Mouse (Mus musculus) liver, embryonic 11.5 days (tissue): ENCODE results near the gene Ech1. TPM values are rescaled to one million over a fixed set of nuclear protein-coding genes. Genes with fewer than 3 reads are reported as not detected.
A peak's percentile ranks its signal among the peaks of the same experiment; 100 is the strongest.

ENCODE experiments used
- ATAC-seq: fragments of 200-750 bp; cut with Nextera tagmentation; replicated peaks from 2 replicates; pipeline ENCODE4 v1.8.0; 2017; ENCODE audit warnings: moderate number of reproducible peaks, mild to moderate bottlenecking, moderate TSS enrichment, moderate library complexity; ENCODE audit not compliant: low FRiP score
- DNase-seq: peaks from one replicate; pipeline ENCODE4 v3.0.0-alpha.2; 2017; ENCODE audit warnings: low spot score
- H3K27ac ChIP-seq: fragments of 300-500 bp; sonication (generic); 2 replicates; pipeline ENCODE4 v1.5.1; 2014; ENCODE audit warnings: mild to moderate bottlenecking, low read depth, low read length, control low read depth
- H3K27me3 ChIP-seq: fragments of 300-500 bp; sonication (generic); replicated peaks from 2 replicates; pipeline ENCODE4 v1.6.1; 2014; ENCODE audit warnings: low read length, mixed read lengths; ENCODE audit not compliant: control insufficient read depth, insufficient read depth
- H3K36me3 ChIP-seq: fragments of 300-500 bp; sonication (generic); 2 replicates; pipeline ENCODE4 v1.6.1; 2014; ENCODE audit warnings: mild to moderate bottlenecking, low read length, moderate library complexity, mixed read lengths; ENCODE audit not compliant: control insufficient read depth, insufficient read depth
- H3K4me1 ChIP-seq: fragments of 300-500 bp; sonication (generic); replicated peaks from 2 replicates; pipeline ENCODE4 v1.6.1; 2014; ENCODE audit warnings: low read length, mixed read lengths; ENCODE audit not compliant: control insufficient read depth, insufficient read depth
- H3K4me2 ChIP-seq: fragments of 300-500 bp; sonication (generic); 2 replicates; pipeline ENCODE4 v1.6.1; 2014; ENCODE audit warnings: mild to moderate bottlenecking, control low read depth, moderate library complexity
- H3K4me3 ChIP-seq: fragments of 300-500 bp; sonication (generic); 2 replicates; pipeline ENCODE4 v1.5.1; 2014; ENCODE audit warnings: low read depth, low read length, control low read depth
- H3K9ac ChIP-seq: fragments of 300-500 bp; sonication (generic); 2 replicates; pipeline ENCODE4 v1.6.1; 2014; ENCODE audit warnings: low read depth, low read length, control low read depth
- H3K9me3 ChIP-seq: fragments of 300-500 bp; sonication (generic); 2 replicates; pipeline ENCODE4 v1.6.1; 2016; ENCODE audit warnings: low read length, inconsistent platforms, mixed read lengths; ENCODE audit not compliant: control insufficient read depth
- WGBS: fragments of 180-500 bp; shearing (Covaris S2); extraction: QIAGEN DNeasy Blood & Tissue Kit; methylation state at CpG from one replicate; pipeline ENCODE4 v1.1.7; 2014; 5-methylcytosine and 5-hydroxymethylcytosine counted together
- polyA plus RNA-seq: library from polyadenylated mRNA; unstranded; fragments of >200 nt; fragmentation: Nextera tagmentation; extraction: Ambion mirVana; gene quantifications from 2 replicates; pipeline ENCODE4 v1.2.1, GENCODE M21; 2014

Gene Ech1
- polyA plus RNA-seq, 1 experiment from 2014 or later = 107 TPM

GRCm38 (mm10) chr7:28859953-28860352 is 34.9 kb downstream of the Ech1 start:
- Histone ChIP-seq H3K27ac (no peak overlapping the region), H3K4me3 (no peak overlapping the region)
- 89% methylated on average over 2 of the region's 2 CpGs for WGBS

GRCm38 (mm10) chr7:28860898-28861297 is 35.9 kb downstream of the Ech1 start:
- Histone ChIP-seq H3K4me1 (peaks cover 9% of the 10 kb centered on the region), H3K36me3 (no peaks in the 10 kb centered on the region), H3K9me3 (no peaks in the 10 kb centered on the region), H3K4me3 (no peak overlapping the region), H3K9ac (no peak overlapping the region), H3K4me2 (no peak overlapping the region), H3K27ac (no peak overlapping the region), H3K27me3 (no peaks in the 10 kb centered on the region)
- WGBS = 85% methylated on average over 6 of the region's 6 CpGs
- DNase-seq (no peak), ATAC-seq (no peak)

More at GRCm38 (mm10) chr7:28859953-28860352, 34.9 kb downstream of the Ech1 start:
- H3K9ac ChIP-seq = no peak overlapping the region
- ATAC-seq = no peak
- H3K4me1 ChIP-seq = peaks cover 7% of the 10 kb centered on the region
- no peak for DNase-seq
- H3K4me2 ChIP-seq = no peak overlapping the region
- no peaks in the 10 kb centered on the region for H3K27me3 ChIP-seq
- no peaks in the 10 kb centered on the region for H3K9me3 ChIP-seq
- H3K36me3 ChIP-seq = no peaks in the 10 kb centered on the region

GRCm38 (mm10) chr7:28862817-28863499 is 37.9 kb downstream of the Ech1 start:
- Histone ChIP-seq H3K9me3 (no peaks in the 10 kb centered on the region), H3K9ac (no peak overlapping the region), H3K36me3 (no peaks in the 10 kb centered on the region), H3K4me1 (peaks cover 15% of the 10 kb centered on the region), H3K4me2 (no peak overlapping the region), H3K4me3 (no peak overlapping the region), H3K27me3 (no peaks in the 10 kb centered on the region), H3K27ac (no peak overlapping the region)
- 72% methylated on average over 15 of the region's 15 CpGs for WGBS
- ATAC-seq = no peak
- no peak for DNase-seq

- 0 out of 2 replicates have a peak within 1 kb of the TSS, but pooled peaks have one; percentile 20 for H3K9ac ChIP-seq
- DNase-seq (no peak), ATAC-seq (no peak)
- no peaks in the 10 kb centered on the region for H3K36me3 ChIP-seq
- no peak within 1 kb of the TSS for H3K27ac ChIP-seq
- no peak within 1 kb of the TSS for H3K4me3 ChIP-seq
- H3K9me3 ChIP-seq = no peaks in the 10 kb centered on the region
- 74% methylated on average over 6 of the region's 6 CpGs for WGBS
- no peaks in the 10 kb centered on the region for H3K27me3 ChIP-seq
- H3K4me2 ChIP-seq = no peak within 1 kb of the TSS
- H3K4me1 ChIP-seq = peaks cover 15% of the 10 kb centered on the region
Measured at GRCm38 (mm10) chr7:28863540-28863939, 38.5 kb downstream of the Ech1 start, which contains the start of gene Lgals7. Gene Lgals7 (plus strand): TSS chr7:28863853.

- Histone ChIP-seq H3K4me3 (no peak overlapping the region), H3K9me3 (no peaks in the 10 kb centered on the region), H3K36me3 (no peaks in the 10 kb centered on the region), H3K27ac (no peak overlapping the region), H3K4me1 (peaks cover 15% of the 10 kb centered on the region), H3K4me2 (no peak overlapping the region), H3K27me3 (no peaks in the 10 kb centered on the region), H3K9ac (0 out of 2 replicates have a peak overlapping the region, but pooled peaks have one; percentile 20)
- DNase-seq (no peak), ATAC-seq (no peak)
- WGBS = 54% methylated on average over 9 of the region's 9 CpGs
Measured at GRCm38 (mm10) chr7:28864288-28864750, 39.3 kb downstream of the Ech1 start.

- H3K27ac ChIP-seq = peak overlapping the region; percentile 63; the same call in 1 of the 2 replicates
- WGBS = 36% methylated on average over 33 of the region's 33 CpGs
Measured at GRCm38 (mm10) chr7:28865481-28866300, 40.7 kb downstream of the Ech1 start.

GRCm38 (mm10) chr7:28866769-28867507 is 41.9 kb downstream of the Ech1 start:
- 86% methylated on average over 28 of the region's 28 CpGs for WGBS
- Histone ChIP-seq H3K36me3 (no peaks in the 10 kb centered on the region), H3K4me3 (no peak overlapping the region), H3K9me3 (no peaks in the 10 kb centered on the region), H3K9ac (no peak overlapping the region), H3K27me3 (no peaks in the 10 kb centered on the region), H3K4me1 (peaks cover 15% of the 10 kb centered on the region), H3K4me2 (peak overlapping the region; percentile 58), H3K27ac (peak overlapping the region; percentile 38; the same call in 1 of the 2 replicates)
- ATAC-seq (peak; percentile 23; the same call in 1 of the 2 replicates), DNase-seq (no peak)

More at GRCm38 (mm10) chr7:28865481-28866300, 40.7 kb downstream of the Ech1 start:
- H3K4me1 ChIP-seq = peaks cover 15% of the 10 kb centered on the region
- ATAC-seq = peak; percentile 84
- H3K4me2 ChIP-seq = peak overlapping the region; percentile 52
- peak; percentile 91 for DNase-seq
- H3K27me3 ChIP-seq = no peaks in the 10 kb centered on the region
- H3K9ac ChIP-seq = peak overlapping the region; percentile 23
- peak overlapping the region; percentile 10; the same call in 1 of the 2 replicates for H3K4me3 ChIP-seq
- H3K36me3 ChIP-seq = no peaks in the 10 kb centered on the region
- no peaks in the 10 kb centered on the region for H3K9me3 ChIP-seq
